Mouse (Mus musculus): ENCODE results near the gene Fam228b.

GRCm38 (mm10) chr12:4694534-4694933 is 74.5 kb downstream of the Fam228b start:
- no peak for TF ChIP-seq MAFK (IDR thresholded peaks at IDR 0.05; ENCODE audit: insufficient read depth, low read depth, low read length)
- TF ChIP-seq ZNF384 (IDR thresholded peaks at IDR 0.05; ENCODE audit: low read depth, low read length), result no peak
- no peak for TF ChIP-seq ZC3H11A (IDR thresholded peaks at IDR 0.05; ENCODE audit: borderline replicate concordance, low read depth, low read length)

All from ES-E14 (cell line).